Mouse (Mus musculus) lung, embryonic 15.5 days (tissue): Measurements from ENCODE around the gene Acsl6. TPM values are rescaled to one million over a fixed set of nuclear protein-coding genes. Genes with fewer than 3 reads are reported as not detected.

Experiments
- ATAC-seq: fragments of 200-750 bp; cut with Nextera tagmentation; 2 replicates; pipeline ENCODE4 v1.8.0; 2017; ENCODE audit warnings: moderate number of reproducible peaks, borderline replicate concordance; ENCODE audit not compliant: low FRiP score, low TSS enrichment; ENCODE audit errors: extremely low read depth
- H3K27ac ChIP-seq: fragments of 300-500 bp; sonication (generic); 2 replicates; pipeline ENCODE4 v1.5.1; 2015; ENCODE audit warnings: moderate library complexity, mild to moderate bottlenecking, inconsistent platforms
- H3K27me3 ChIP-seq: fragments of 300-500 bp; sonication (generic); 2 replicates; pipeline ENCODE4 v1.6.1; 2015; ENCODE audit warnings: inconsistent platforms
- H3K36me3 ChIP-seq: fragments of 300-500 bp; sonication (generic); 2 replicates; pipeline ENCODE4 v1.6.1; 2015; ENCODE audit warnings: inconsistent platforms
- H3K4me1 ChIP-seq: fragments of 300-500 bp; sonication (generic); 2 replicates; pipeline ENCODE4 v1.6.1; 2015; ENCODE audit warnings: inconsistent platforms
- H3K4me2 ChIP-seq: fragments of 300-500 bp; sonication (generic); 2 replicates; pipeline ENCODE4 v1.6.1; 2015; ENCODE audit warnings: inconsistent platforms, mild to moderate bottlenecking, moderate library complexity
- H3K4me3 ChIP-seq: fragments of 300-500 bp; sonication (generic); 2 replicates; pipeline ENCODE4 v1.5.1; 2015; ENCODE audit warnings: mild to moderate bottlenecking, inconsistent platforms
- H3K9ac ChIP-seq: fragments of 300-500 bp; sonication (generic); 2 replicates; pipeline ENCODE4 v1.6.1; 2015; ENCODE audit warnings: inconsistent platforms
- H3K9me3 ChIP-seq: fragments of 300-500 bp; sonication (generic); 2 replicates; pipeline ENCODE4 v1.6.1; 2016; ENCODE audit warnings: inconsistent platforms
- WGBS: fragments of 180-500 bp; shearing (Covaris S2); methylation state at CpG from one replicate; pipeline ENCODE4 v1.1.7; 2015; 5-methylcytosine and 5-hydroxymethylcytosine counted together
- polyA plus RNA-seq: library from polyadenylated mRNA; unstranded; fragments of >200 nt; fragmentation: Nextera tagmentation; extraction: Ambion mirVana; gene quantifications from 2 replicates; pipeline ENCODE4 v1.2.1, GENCODE M21; 2015

Gene Acsl6
- polyA plus RNA-seq, 1 experiment from 2014 or later = 0.46 TPM

- no peaks in the 10 kb centered on the region for H3K9me3 ChIP-seq
- H3K36me3 ChIP-seq = no peaks in the 10 kb centered on the region
- no peak for ATAC-seq
- WGBS = 78% methylated on average over 4 of the region's 4 CpGs
- no peak overlapping the region for H3K4me2 ChIP-seq
- H3K4me3 ChIP-seq = no peak overlapping the region
- no peaks in the 10 kb centered on the region for H3K4me1 ChIP-seq
- no peak overlapping the region for H3K9ac ChIP-seq
- no peak overlapping the region for H3K27ac ChIP-seq
- H3K27me3 ChIP-seq = no peaks in the 10 kb centered on the region
These were observed 103.4 kb downstream of the Acsl6 start for GRCm38 (mm10) chr11:54406930-54407546.

GRCm38 (mm10) chr11:54410612-54411011 lies 107.0 kb downstream of the Acsl6 start:
- Histone ChIP-seq H3K9ac (no peak overlapping the region), H3K27me3 (no peaks in the 10 kb centered on the region), H3K4me1 (peaks cover 8% of the 10 kb centered on the region; the same call in 1 of the 2 replicates), H3K36me3 (no peaks in the 10 kb centered on the region), H3K4me2 (no peak overlapping the region), H3K9me3 (no peaks in the 10 kb centered on the region), H3K4me3 (no peak overlapping the region), H3K27ac (no peak overlapping the region)
- ATAC-seq = no peak

- 5% methylated on average over 6 of the region's 6 CpGs for WGBS
- Histone ChIP-seq H3K9me3 (no peaks in the 10 kb centered on the region), H3K9ac (no peak overlapping the region), H3K4me1 (peaks cover 8% of the 10 kb centered on the region; the same call in 1 of the 2 replicates), H3K27ac (no peak overlapping the region), H3K4me2 (peak overlapping the region; percentile 27; the same call in 1 of the 2 replicates), H3K36me3 (no peaks in the 10 kb centered on the region), H3K27me3 (no peaks in the 10 kb centered on the region), H3K4me3 (no peak overlapping the region)
- ATAC-seq = no peak
These were observed 109.4 kb downstream of the Acsl6 start for GRCm38 (mm10) chr11:54413017-54413416.

Other genes starting within 250 kb of the Acsl6 start
- gene Pdlim4, start 234.8 kb upstream of the Acsl6 start, polyA plus RNA-seq = 13.0 and 16.4 TPM in 2 replicates
- 37.7 and 38.4 TPM in 2 replicates for gene P4ha2, start 203.7 kb upstream of the Acsl6 start, polyA plus RNA-seq
- 0.55 and 0.70 TPM in 2 replicates for gene Csf2, start 54.1 kb upstream of the Acsl6 start, polyA plus RNA-seq
- not detected in 2 replicates for gene Il3, start 36.5 kb upstream of the Acsl6 start, polyA plus RNA-seq
- gene Meikin, start 66.9 kb downstream of the Acsl6 start, polyA plus RNA-seq = not detected in 2 replicates
- 9.8 and 10.2 TPM in 2 replicates for gene Fnip1, start 134.4 kb downstream of the Acsl6 start, polyA plus RNA-seq
- gene Rapgef6, start 219.0 kb downstream of the Acsl6 start, polyA plus RNA-seq = 34.3 and 37.4 TPM in 2 replicates